Mouse (Mus musculus): Measurements from ENCODE around the gene Gm20388.

The Gm20388 gene

DNA sequence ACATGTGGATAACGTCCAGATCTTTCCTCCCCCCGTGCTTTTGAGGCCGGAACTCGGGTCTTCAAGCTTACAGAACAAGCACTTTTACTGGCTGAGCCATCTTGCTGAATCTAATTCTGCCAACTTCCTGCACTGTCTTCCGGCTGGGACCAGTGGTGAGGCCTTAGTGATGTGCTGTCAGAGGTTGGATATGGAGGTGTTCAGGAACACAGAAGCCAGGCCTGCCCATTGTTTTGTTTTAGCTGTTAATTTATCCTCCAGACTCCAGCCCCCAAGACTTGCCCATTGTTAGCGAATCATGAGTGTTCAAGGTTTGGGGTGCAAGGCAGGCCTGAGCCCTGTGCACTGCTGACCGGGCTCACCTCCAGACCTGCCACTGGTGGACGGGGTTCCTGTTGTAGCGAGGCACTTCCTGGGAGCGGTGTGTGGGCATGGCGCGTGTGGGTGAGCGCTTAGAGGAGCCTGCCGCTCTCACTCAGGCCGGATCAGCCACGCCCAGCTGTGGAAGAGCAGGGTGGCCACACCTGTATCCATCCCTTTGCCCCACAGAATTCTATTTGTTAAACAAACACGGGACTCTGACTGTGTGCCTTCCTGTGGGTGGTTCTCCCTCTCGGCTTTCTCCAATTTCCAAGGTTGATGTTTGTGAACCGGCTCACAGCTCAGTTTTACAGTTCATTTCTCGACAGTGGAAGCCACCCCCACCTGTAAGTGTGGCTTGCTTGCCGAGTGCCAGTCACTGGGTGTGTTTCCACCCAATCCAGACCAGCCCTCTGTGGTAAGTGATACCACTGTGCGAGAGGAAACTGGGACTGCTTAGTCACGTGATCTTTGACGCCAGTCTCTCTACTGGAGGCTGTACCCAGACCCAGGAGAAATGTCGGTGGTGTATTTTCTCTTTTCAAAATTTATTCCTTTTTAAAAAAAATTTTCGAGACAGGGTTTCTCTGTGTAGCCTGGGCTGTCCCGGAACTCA lies 3430.7 kb downstream of the Gm20388 start:
- DNase-seq (ENCODE audit: low spot score), result no peak

DNA sequence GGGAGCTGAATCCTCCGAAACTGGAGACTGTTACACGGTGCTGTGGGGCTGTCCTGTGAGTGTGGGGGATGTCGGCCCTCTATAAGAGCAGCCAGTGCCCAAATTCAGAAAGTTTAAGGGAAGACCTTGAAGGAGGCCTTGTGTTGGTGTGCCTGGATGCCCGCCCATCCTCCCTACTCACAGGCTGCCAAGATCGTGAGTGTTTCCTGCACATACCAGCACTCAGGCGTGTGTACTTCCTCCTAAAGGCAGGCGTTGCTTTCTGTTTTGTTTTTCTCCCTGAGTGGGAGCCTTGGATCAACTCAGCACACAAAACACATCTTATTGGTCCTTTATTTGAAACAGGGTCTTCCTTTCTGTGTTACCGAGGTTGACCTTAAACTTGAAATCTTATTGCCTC lies 3431.6 kb downstream of the Gm20388 start:
- no peak for DNase-seq (ENCODE audit: low spot score)

DNA sequence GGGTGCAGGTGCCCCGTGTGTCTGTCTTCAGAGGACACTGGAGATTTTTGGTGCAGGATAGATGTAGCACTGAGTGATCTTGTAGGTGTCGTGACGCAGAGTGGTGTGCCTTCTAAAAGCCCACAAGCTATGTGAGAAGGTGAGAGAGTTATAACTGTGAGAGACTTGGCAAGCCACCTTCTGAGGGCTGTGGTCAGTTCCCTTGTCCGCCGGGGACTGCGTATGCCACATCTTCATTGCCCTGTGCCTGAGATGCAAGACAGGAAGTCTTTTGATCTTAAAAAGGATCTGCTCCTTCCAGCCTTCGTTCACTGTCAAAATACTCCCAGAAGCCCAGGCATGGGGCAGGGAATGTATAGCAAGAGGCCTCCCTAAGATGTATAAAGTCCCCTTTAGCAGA lies 3432.3 kb downstream of the Gm20388 start:
- no peak for DNase-seq (ENCODE audit: low spot score)

DNA sequence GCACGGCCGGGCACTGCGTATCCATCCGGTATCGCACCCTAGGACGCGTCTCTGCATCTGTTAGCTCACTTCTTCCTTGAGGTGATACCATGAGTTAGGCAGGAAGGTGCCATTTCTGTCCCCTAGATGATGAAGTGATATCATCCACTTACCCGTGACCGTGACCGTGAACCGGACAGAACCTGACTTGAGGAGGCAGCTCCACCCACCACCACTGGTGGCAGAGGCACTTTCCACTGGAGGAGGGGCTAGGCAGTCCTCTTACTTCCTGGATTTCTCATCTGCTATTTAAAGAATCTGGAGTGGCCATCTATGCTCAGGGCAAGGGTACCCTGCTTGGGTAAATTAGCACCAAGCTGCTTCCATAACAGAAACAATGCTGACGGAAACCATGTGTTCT lies 3432.8 kb downstream of the Gm20388 start:
- no peak for DNase-seq (ENCODE audit: low spot score)

DNA sequence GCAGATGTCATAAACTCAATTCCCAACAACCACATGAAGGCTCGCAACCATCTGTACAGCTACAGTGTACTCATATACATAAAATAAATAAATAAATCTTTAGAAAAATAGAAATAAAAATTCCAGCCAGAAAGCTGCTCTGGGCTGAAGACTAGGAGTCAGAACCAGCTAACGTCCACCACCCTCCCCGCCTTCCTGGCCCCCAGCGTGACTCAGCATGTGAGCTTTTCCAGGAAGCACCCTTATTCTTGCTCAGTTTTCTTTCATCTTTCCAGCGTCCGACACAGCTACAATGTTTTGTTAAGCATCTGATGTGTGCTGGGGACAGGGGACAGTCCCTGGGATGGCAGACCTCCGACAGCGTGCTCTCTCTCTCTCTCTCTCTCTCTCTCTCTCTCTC lies 3434.5 kb downstream of the Gm20388 start:
- no peak for DNase-seq (ENCODE audit: low spot score)

DNA sequence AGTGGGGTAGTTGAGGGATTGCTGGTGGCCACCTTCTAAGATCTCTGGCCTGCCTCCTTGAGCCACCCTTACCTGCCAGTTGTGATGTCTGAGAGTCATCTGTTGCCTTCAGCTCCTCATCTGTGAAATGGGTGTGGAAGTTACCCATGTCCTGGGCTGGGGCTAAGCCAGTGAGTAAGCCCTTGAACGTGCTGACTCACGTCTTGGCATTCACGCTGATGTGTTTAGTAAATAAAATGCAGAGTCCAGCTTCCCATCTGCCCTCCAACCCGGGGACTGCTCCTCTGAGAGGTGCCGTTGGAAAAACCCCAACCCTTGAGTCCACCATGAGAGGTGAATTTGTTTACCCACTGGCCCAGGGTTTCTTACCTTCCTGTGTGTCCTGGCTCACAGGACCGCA lies 3435.2 kb downstream of the Gm20388 start:
- no peak for DNase-seq (ENCODE audit: low spot score)

DNA sequence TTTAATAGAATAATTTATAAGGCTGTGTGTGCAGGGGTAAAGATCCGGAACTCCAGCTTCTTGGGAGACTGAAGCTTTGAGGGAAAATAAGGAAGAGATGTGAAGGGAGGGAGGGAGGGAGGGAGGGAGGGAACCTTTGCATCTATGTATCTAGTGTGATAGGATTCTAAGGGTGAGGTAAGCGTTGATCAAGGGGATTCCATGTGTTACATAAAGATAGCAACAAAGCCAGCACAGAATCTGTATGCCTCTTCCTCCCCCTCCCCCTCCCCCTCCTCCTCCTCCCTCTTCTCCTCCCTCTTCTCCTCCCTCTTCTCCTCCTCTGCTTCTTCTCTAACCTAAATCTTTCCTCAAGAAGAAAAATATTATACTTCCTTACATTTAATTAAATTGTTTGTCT lies 3436.7 kb downstream of the Gm20388 start:
- no peak for DNase-seq (ENCODE audit: low spot score)

DNA sequence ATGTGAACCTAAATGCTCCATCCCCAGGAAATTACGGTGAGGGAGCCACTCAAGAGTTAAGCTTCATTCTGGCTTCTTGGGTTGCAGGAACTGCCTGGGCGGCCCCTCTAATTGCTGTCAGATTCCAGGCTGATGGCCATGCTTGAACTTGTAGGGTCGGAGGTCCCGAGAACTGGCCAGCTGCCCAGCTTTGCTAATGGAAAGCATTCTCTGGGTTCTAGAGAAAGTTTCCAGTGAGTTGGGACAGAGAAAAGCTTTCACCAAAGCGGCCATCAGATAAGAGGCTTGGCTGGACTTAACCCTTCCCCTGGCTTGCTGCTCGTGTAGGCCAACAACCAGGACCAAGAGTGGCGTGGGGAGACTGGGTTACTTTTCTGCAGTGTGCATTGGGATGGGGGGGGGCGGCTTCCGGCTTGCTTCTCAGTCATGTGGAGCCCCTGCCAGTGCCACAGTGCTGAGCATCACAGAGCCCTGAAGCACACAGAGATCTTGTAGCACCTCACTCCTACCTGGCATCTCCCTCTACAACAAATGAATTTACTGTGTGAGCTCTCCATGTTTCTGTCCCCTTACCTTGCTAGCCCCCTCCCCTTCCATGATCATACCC lies 3437.7 kb downstream of the Gm20388 start:
- DNase-seq (ENCODE audit: low spot score), result no peak

DNA sequence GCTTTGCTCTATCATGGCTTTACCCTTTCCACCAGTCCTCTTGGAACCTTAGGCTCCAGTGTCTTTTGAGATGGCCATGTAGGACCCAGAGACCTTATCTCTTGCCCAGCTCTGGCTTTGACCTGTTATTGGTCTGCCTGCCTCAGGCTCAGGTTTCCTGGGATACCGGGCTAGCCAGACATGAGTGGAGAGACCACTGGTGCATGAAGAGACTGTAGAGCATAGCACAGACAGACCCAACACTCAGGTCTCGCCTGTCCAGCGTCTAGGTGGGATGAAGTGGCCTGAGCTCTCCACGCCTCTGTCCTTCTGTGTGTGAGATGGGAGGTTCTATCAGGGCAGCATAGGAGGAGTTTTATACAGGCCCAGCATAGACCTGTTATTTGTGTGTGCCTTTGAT lies 3438.4 kb downstream of the Gm20388 start:
- DNase-seq (ENCODE audit: low spot score), result no peak

DNA sequence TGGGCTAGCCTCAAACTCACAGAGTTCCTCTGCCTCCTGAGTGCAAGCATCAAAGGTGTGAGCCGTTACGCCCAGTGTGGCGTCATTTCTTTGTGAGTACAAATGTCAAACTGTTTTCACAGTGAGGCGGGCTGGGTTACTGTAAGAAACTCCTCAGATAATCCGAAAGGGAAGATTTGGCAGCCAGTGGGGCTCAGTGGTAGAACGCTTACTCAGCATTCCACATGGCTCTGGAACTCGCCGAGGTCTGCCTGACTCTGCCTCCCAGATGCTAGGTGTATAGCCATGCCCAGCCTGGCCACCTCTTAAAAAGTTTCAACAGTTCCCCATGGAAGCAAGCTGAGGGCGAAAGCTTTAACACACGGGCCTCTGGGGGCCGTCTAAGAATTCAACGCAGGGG lies 3441.5 kb downstream of the Gm20388 start:
- DNase-seq (ENCODE audit: low spot score), result no peak

DNA sequence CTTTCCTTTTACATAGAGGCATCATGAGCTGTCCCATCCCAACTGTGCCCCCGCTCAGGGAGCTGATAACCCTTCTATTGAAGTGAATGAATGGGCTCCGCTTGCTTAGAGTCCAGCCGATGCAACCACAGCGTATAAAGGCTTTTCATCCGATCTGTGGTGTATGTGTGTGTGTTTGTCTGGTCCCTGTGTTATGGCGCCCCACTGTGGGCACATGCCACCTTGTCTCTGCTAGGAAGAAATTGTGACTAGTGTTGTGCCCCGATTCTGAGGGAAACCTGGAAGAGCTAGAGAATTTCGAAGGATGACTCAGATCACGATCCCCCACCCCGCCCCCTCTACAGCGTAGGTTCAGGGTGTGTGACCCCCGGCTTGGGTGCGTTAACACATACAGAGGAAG lies 3442.1 kb downstream of the Gm20388 start:
- DNase-seq (ENCODE audit: low spot score), result no peak

DNA sequence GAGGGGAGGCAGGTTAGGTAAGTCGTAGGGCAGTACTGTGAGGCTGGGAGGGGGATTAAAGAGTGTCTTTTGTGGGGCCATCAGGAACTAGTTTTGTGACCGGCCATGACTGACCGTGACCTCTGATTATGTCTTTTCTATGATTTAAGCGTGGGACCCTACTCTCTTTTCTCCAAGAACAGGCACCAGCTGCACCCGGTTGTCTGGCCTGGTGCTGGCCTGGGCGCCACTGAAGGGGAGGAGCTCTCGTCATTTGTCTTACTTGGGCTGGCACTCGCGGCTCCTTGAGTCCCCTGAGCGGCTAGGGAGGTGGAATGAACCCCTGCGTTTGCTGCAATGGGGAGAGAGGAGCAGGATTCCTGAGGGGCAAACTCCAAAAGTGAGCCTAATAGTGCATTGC lies 3442.6 kb downstream of the Gm20388 start:
- no peak for DNase-seq (ENCODE audit: low spot score)

DNA sequence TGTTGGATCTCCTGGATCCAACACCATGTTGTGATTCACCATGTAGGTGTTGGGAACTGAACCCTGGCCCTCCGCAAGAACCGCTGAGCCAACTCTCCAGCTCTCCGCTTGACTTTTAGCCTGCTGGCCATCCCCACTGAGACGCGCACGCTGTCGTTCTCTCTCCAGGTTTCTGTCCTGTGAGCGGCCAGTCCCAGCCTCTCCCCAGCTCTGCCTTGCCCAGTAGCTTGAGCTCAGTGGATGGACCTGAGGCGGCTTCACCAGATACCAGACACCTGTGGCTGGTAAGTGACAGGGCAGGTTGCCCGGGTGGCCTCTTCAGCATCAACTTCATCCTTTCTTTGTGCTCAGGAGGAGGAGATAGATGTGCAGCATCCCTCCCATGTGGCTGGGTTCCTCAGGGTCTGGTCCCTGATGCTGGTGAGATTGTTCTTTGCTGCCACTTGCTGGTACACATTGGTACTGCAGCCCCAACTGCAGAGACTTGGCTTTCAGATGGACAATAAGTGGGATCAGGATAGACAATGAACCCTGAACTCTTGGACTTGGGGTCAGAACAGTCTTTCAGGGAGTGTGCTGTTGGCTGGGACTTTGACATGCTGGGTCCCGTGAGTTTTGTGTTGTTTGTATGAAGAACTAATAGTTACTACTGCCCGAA lies 3450.6 kb downstream of the Gm20388 start:
- peak; percentile 58 for DNase-seq (ENCODE audit: low spot score)

DNA sequence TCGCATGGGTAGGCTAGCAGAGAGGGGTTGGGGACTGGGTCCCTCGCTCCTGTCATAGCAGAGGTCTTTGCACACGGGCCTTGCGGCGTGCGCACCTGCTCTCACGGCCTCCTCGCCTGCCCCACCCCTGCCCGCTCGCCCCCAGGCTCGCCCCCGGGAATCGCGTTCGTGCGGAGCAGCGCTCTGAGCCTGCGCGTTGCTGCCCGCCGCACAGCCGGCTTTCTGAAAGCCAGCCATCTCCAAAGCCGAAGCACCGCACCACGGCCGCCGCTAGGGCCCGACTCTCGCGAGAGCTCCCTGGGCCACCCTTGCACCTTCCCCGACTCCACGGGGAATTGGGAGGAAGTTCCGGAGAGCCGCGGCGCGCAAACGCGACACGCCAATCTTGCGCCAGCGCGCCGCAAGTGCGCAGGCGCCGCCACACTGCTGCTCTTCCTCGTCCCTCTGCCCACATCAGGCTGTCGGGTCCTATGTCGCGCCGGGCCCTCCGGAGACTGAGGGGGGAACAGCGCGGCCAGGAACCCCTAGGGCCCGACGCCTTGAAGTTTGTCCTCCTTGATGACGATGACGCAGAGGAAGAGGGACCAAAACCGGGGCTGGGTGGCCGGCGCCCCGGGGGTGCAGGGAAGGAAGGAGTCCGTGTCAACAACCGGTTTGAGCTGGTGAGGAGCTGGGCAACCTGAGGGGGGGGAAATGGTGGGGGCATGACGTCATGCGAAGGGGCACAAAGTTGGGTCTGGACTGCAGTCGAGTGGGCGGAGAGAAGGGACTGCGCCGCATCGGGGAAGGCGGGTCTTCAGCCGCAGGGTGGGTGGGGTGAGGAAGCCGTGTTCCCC lies 3463.0 kb downstream of the Gm20388 start, which contains the start of gene Tcf25:
Tcf25 (plus strand) TSS at position 351 of the 836 bp plus-strand sequence.
- DNase-seq (ENCODE audit: low spot score), result peak; percentile 98

DNA sequence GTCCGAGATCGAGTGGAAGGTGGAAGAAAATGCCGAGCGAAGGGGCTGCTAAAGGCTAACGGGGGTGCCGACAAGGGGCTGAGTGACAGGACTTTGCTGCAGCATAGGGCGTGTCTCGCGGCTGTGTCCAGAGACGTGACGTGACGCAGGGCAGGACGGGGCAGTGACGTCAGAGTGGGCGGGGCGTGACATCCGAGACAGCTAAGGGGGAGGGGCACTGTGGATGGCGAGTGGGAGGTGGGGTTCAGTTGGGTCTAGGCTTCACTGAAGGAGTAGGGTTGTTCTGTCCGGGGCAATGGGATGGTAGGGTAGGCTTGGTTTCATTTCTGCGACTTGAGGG lies 3463.6 kb downstream of the Gm20388 start:
- DNase-seq (ENCODE audit: low spot score), result peak; percentile 91

DNA sequence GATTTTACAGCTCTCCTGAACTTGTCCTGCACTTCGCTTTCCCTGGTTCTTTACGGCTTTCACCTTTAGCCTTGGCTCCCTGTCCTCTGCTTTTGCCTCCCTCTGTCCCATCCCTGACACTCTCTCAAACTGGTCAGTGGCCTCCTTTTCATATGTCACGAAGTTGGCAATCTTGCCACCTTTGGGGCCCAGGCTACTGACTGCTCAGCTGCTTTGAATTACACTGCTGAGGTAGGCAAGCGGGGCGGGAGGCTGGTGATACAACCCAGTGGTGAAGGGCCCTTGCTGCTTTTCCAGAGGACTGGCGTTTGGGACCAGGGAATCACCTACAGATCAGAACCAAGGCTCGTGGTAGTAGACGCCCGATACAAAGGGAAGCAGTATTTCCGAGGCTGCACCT lies 3465.1 kb downstream of the Gm20388 start:
- DNase-seq (ENCODE audit: low spot score), result no peak

DNA sequence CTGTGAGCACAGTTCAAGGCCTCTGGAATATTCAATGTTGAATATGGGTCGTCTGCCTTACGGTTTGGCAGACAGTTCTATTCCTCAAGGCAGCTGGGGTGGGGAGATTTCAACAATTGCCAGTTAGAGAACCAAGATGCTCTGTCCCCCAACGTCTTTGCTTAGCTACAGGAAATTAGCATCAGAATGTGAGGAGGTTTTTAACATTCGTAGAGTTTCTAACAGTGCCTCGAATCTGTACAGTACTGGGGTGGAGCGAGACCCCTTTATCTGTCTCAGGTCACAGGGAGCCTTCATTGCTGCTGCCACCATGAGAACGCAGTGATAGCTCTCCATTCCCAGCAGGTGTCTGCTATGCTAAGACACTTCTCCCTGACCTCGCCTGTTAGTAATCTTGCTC lies 3465.5 kb downstream of the Gm20388 start:
- DNase-seq (ENCODE audit: low spot score), result no peak

DNA sequence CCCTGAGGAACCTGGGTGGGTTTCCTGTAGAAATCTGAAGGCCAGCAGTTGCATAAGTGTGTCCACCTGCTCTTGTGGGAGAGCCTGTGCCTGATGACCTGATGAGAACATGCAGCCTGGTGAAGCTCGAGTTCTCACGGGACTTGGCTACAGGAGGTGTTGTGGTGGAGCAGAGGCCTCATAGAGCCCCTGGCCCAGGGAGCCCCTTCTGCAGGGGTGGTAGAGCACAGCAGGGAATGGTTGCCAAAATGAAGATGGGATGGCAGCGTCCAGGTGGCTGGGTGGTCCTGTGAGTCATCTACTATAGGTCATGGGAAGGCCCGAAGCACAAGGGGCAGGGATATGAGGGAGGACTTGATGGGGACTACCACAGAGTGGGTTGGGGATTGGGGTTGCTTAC lies 3471.1 kb downstream of the Gm20388 start:
- DNase-seq (ENCODE audit: low spot score), result no peak

DNA sequence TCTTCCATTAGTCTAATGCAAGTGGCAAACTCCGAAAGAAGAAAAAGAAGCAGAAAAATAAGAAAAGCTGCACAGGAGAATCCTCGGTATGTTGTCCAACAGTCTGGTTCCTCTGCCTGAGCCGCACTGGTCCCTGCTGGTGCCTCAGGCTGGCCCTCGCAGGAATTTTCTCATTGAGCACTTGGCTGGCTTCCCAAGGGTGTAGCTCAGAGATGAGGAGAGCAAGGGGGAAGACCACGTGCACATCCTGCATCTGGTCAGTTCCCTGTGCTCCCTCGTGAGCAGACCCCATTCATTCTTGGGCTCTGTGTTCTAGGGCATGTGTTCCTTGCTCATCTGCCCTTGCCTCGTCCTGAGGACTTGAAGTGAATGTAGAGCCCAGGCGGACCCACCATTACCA lies 3471.9 kb downstream of the Gm20388 start:
- no peak for DNase-seq (ENCODE audit: low spot score)

DNA sequence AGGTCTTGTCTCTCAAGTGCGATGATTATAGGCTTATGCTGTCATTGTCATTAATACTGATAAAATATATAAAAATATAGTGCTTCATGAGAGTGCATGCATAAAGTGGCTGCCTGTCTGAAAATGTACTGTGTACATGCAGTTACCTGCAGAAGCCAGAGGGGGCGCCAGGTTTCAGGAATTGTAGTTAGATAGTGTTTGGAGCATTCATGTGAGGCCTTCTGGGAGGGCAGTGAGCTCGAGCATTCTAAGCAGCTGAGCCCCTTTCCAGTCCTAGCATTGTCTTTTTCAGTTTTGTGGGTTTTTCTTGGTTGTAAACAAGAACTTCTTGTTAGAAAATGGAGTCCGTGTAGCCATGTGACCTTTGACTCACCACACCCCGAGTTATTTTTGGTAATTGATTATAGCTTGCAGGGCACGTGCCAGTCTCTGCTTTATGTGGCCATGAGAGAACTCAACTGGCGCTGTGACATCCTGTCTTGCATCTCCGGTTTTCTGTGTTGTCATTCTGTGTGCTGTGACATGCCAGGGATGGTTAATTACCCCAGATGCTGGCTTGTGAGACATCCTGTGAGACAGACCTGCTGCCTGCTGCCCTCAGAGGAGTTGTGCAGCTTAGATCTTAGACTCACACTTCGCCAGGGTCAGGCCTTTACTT lies 3474.4 kb downstream of the Gm20388 start:
- DNase-seq (ENCODE audit: low spot score), result peak; percentile 76

DNA sequence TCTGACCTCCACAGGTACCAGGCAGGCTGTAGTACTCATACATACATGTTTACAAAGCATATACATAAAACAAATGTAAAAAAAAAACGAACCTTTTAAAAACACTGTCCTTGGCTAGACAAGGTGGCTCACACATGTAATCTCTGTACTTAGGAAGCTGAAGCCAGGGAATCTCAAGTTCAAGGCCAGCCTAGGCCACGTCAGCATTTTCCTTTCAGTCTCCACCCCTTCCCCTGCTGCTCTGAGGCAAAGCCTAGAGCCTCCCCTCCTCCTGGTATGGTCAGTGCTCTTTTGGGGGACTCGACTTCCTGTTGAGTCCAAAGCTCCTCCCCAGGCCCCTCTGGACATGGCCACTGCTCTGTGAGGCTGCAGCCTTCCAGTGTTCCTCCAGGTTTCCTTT lies 3476.4 kb downstream of the Gm20388 start:
- DNase-seq (ENCODE audit: low spot score), result no peak

DNA sequence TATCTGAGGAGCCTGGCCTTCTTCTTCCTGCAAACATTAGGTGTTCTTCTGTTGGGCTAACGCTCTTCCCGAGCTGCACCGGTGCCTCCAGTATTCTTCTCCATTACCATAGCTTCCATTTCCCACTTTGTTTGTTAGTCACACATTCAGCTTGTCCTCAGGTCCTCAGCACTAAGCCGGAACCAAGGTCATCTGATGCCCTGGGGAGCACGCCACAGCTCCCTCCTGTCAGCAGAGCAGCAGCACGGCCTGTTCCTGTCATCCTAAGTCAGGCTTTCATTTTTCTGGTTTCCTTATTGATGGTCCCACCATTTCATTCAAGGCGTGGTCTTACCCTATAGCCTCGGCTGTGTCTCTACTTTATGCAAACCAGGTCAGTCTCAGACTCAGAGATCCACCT lies 3477.2 kb downstream of the Gm20388 start:
- no peak for DNase-seq (ENCODE audit: low spot score)

All from T-cell, adult 2 months (primary cell).